Mouse (Mus musculus) embryo, embryonic 11.5 days (tissue): ENCODE measurements at regions not wholly inside any gene's neighbourhood (a gene's known extent, or its start where the extent isn't known, plus 50 kb on each side); places are given as distances from the start of the nearest gene placed in this dataset.

Experiments used
- DNase-seq: peaks from one replicate; pipeline ENCODE4 v3.0.0-alpha.2; 2012; ENCODE audit warnings: low read depth, low spot score

DNA sequence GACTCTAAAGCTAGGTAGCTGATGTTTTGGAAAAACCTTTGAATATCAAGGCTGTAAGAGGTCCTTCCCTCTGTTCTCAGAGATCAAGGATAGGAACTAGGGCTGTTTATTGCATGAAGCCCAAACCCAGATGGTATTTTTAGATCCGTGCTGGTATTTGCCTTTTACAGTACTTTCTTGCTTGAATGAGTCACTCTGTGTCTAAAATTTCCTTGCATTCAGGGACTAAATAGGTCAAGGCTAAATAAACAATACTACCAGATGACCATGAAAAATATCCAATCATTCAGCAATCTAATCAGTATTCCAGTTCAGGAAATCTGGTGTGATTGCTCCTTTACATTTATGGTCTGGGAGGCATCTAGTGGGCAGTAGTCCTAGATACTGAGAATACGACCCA is 243.6 kb downstream of the Btg1 start:
- no peak for DNase-seq

- DNase-seq, result no peak
Measured at GRCm38 (mm10) chr10:96863230-96863629, 246.4 kb downstream of the Btg1 start.

DNA sequence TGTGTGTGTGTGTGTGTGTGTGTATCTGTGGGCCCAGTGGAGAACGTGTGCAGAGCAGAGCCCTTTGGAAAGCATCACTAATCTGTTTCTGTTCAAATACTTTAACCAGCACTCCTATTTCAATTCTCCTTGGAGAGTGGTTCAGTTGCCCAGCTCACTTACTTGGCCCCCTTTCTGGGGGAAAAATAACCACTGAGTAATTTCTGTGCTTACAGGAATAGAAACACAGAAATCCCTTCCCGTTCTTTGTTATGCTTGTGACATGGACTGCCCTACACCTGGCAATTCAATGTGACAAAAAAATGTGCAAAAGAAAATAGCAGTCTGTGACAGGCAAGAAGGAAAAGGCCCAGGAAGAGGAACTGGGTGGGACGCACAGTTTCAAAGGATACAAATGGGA is 249.7 kb downstream of the Btg1 start:
- no peak for DNase-seq

GRCm38 (mm10) chr10:96871559-96872160 is 254.9 kb downstream of the Btg1 start:
- no peak for DNase-seq

DNA sequence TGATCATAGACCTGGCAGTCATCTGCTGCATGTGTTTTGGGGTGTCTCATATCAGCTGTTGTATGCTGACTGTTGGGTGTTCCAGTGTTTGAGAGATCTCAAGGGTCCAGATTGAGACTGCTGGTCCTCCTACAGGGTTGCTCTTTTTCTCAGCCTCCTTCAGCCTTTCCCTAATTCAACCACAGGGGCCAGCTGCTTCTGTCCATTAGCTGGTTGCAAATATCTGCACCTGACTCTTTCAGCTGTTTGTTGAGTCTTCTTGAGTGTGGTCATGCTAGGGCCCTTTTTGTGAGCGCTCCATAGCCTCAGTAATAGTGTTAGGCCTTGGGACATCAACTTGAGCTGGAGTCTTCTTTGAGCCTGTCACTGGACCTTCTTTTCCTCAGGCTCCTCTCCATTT is 257.8 kb downstream of the Btg1 start:
- DNase-seq, result no peak

DNA sequence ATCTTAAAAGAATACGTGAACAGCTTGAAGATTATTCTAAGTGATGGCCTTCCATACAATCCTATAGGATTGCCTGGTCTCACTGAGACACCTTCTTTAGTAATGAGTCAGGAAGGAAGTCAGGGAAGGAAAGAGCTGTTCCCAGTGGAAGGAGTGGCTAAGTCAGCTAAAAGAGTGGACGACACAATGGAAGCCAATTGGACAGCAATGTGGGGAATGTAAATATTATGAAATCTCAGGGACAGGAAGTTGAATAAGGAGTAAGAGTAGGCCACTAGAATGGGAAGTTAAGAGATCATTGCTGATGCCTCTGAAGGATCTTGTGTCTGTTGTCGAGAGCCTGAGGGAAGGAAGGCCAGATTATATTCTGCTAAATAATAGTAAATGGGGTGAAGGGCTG is 258.9 kb downstream of the Btg1 start:
- DNase-seq, result no peak

DNA sequence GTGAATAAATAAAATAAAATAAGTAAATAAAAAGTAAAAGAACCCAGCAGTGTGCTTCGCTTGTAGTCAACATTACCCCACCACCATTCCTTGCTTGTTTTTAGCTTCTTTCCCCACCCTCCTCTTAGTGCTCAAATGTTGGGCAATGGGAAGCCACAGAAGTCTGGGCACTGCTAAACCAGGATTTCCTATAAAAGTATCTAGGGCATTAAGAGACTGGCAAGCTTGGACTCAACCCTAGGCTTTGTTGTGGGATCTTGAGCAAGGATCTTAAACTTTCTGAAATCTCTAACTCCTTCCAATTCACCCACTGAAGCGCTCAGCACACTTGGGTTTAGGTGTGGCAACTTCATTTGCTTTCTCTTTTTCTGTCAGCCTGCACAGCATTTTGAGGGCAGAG is 262.6 kb downstream of the Btg1 start:
- DNase-seq, result no peak

- DNase-seq, result no peak
Measured at GRCm38 (mm10) chr10:96880771-96881170, 264.0 kb downstream of the Btg1 start.

GRCm38 (mm10) chr10:96881212-96881611 is 264.4 kb downstream of the Btg1 start:
- DNase-seq, result no peak

DNA sequence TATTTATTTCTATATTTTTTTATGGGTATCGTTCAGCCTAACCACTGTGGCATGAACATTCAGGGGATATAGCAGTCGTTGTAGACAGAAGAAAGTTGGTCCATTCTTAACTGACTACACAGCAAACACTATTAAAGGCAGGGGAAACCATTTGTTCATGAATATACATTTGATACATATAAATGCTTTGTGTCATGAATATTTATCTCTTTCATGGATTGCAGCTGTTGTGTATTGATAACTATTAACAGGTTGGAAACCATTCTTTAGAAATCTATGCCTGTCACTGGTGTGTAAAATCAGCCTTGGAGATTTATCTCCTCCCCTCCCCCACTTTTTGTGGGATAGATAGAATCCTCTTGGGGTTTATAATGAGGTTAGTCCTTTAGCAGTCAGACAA is 264.9 kb downstream of the Btg1 start:
- DNase-seq, result no peak

DNA sequence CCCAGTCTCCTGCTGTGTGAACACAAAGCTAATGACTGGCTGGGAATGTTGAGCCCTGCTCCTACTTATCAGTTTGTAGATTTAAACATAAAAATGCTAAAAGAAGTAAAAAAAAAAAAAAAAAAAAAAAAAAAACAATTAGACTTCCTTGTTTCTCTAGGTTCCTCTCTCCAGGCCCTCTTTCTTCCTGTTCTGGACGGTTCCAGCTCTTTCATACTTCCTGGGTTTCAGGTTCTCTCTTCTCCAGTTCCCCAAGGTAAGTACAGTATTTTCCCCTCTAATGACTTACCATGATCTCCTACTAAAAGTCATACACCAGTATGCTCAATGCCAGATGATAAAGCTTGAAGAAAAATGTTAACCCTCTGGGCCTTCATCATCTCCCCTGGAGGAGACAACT is 284.3 kb downstream of the Btg1 start:
- DNase-seq, result no peak

- DNase-seq, result no peak
Measured at GRCm38 (mm10) chr10:96905098-96905809, 288.4 kb downstream of the Btg1 start.

- no peak for DNase-seq
Measured at GRCm38 (mm10) chr10:96909661-96910315, 293.0 kb downstream of the Btg1 start.

GRCm38 (mm10) chr10:96921181-96921580 is 304.4 kb downstream of the Btg1 start:
- DNase-seq, result no peak

DNA sequence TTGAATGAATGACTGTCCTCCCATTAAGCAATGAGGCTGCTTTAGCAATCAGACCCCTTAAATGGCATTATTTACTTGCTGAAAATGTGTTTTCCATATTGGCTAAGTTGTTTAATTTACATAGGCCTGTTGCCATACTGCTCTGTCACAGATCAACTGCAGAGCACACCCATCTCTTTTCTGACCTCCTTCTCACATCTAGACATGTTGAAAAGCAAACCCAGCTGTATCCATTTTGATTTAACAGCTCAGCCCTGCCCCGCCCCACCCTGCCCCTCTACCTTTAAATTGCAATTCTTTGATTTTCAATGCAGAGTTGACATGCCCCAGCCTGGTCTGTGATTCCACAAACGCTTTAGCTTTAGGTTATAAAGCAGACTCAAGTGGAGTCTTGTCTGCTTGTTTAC is 307.5 kb downstream of the Btg1 start:
- no peak for DNase-seq

GRCm38 (mm10) chr10:96924722-96925121 is 307.9 kb downstream of the Btg1 start:
- DNase-seq, result no peak

DNA sequence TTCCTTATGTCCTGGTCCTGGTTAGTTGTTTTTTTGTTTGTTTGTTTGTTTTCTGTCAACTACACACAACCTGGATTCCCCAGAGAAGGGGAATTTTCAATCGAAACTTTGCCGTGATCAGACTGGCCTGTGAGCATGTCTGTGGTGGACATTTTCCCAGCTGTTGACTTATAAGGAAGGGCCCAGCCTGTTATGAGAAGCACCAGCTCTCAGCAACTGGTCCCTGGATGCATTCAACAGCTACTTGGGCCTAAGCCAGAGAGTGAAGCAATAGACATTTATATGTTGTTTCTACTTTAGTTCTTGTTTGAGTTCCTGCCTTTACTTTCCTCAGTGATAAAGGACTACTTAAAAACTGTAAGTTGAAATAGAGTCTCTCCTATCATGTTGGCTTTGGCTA is 309.0 kb downstream of the Btg1 start:
- no peak for DNase-seq

DNA sequence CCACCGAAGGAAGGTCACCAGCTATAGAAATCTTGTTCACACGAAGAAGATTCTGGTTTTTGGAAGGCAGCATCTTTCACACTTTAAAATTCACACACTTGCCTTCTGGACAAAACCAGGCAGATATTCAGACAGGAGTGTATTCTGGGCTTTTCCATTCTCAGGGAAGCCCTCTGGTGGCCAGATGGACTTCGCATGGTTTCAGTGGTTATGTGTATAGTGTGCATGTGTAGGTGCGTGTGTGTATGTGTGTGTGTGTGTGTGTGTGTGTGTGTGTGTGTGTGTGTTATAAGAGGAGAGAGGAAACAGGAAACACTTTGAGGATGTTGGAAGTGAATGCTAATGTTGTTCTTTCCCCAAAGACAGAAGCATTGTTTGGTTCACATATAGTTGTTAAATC is 317.9 kb downstream of the Btg1 start:
- no peak for DNase-seq

GRCm38 (mm10) chr10:96940887-96941518 is 324.2 kb downstream of the Btg1 start:
- no peak for DNase-seq

DNA sequence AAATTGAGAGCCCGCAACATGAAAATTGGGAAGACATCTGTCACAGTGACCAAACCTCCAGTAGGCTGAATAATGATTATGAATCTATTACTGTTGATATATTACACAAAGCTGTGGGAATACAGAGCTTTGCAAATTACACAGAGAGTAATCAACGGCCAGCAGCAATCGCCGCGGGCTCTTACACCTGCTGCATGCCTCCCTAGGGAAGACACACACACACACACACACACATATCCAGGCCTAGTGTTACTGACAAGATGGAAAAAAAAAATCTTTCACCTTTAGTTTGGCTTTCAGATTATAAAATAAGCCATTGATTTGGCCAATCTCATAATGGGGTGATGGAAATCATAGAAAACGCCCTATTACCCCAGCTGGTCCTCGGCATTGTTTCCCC is 327.4 kb downstream of the Btg1 start:
- no peak for DNase-seq

DNA sequence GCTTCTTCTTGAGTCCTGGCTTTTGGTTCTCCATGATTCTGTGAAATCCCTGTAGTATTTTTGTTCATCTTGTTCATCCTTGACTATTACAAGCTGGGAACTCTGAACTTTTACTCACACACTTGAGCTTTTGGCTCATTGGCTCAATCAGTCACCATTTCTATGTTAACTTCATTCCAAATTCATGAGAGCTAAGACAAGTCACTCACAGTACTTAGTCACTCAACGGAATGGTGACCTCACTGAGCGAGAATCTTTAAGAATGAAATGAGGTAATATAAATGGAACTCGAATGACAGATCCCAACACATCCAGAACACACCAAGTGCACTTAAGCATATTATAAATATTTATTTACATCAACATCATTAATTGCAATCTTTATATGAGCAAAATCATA is 331.2 kb downstream of the Btg1 start:
- no peak for DNase-seq

GRCm38 (mm10) chr10:96948871-96949270 is 332.1 kb downstream of the Btg1 start:
- no peak for DNase-seq
